Mouse (Mus musculus): ENCODE data around the gene Tmcc2.

GRCm38 (mm10) chr1:132392872-132393271 lies 1.8 kb upstream of the Tmcc2 start:
- TF ChIP-seq CTCF (IDR thresholded peaks at IDR 0.05) (no peak), EP300 (IDR thresholded peaks at IDR 0.05) (no peak)

Data from lung, postnatal 0 days (tissue).